Mouse (Mus musculus) small intestine, adult 2 months (tissue): ENCODE data around the gene Erbb3. TPM values are rescaled to one million over a fixed set of nuclear protein-coding genes. Genes with fewer than 3 reads are reported as not detected.

Source experiments
- H3K27ac ChIP-seq: fragments of 200-500 bp; 2 replicates; pipeline ENCODE4 v1.5.1; 2012; ENCODE audit warnings: low read depth, low read length, control low read depth, inconsistent platforms; ENCODE audit not compliant: insufficient read depth
- H3K27me3 ChIP-seq: fragments of 200-500 bp; 2 replicates; pipeline ENCODE4 v1.6.1; 2012; ENCODE audit warnings: mild to moderate bottlenecking, moderate library complexity, low read length, inconsistent platforms; ENCODE audit not compliant: control insufficient read depth, insufficient read depth
- H3K36me3 ChIP-seq: fragments of 200-500 bp; 2 replicates; pipeline ENCODE4 v1.6.1; 2012; ENCODE audit warnings: mild to moderate bottlenecking, low read length, control low read depth, inconsistent platforms; ENCODE audit not compliant: control insufficient read depth, insufficient read depth
- H3K4me1 ChIP-seq: fragments of 200-500 bp; 2 replicates; pipeline ENCODE4 v1.6.1; 2012; ENCODE audit warnings: low read length, inconsistent platforms, mixed read lengths; ENCODE audit not compliant: control insufficient read depth, insufficient read depth, insufficient read length
- H3K4me3 ChIP-seq: fragments of 200-500 bp; 2 replicates; pipeline ENCODE4 v1.5.1; 2012; ENCODE audit warnings: low read depth, mild to moderate bottlenecking, control low read depth, inconsistent platforms, low read length, moderate library complexity
- CTCF ChIP-seq: fragments of 200-500 bp; IDR thresholded peaks from 2 replicates; pipeline ENCODE4 v1.5.1; 2012; ENCODE audit warnings: low read depth, mild to moderate bottlenecking, control low read depth, inconsistent platforms, low read length, moderate library complexity, mixed read lengths; ENCODE audit not compliant: insufficient replicate concordance, insufficient read length; ENCODE audit errors: extremely low read depth
- POLR2A ChIP-seq: fragments of 200-500 bp; IDR thresholded peaks from 2 replicates; pipeline ENCODE4 v1.6.1; 2012; ENCODE audit warnings: low read depth, mild to moderate bottlenecking, control low read depth, inconsistent platforms, low read length, moderate library complexity
- WGBS: fragments of 180-500 bp; shearing (Covaris S2); methylation state at CpG from one replicate; pipeline ENCODE4 v1.1.7; 2018; 5-methylcytosine and 5-hydroxymethylcytosine counted together
- polyA plus RNA-seq: library from polyadenylated mRNA; depleted of rRNA; stranded (reverse); fragments of >200 nt; gene quantifications from 2 replicates; pipeline ENCODE4 v1.2.3, GENCODE M21; 2012

Erbb3 gene
- polyA plus RNA-seq, 1 experiment: 127 TPM

DNA sequence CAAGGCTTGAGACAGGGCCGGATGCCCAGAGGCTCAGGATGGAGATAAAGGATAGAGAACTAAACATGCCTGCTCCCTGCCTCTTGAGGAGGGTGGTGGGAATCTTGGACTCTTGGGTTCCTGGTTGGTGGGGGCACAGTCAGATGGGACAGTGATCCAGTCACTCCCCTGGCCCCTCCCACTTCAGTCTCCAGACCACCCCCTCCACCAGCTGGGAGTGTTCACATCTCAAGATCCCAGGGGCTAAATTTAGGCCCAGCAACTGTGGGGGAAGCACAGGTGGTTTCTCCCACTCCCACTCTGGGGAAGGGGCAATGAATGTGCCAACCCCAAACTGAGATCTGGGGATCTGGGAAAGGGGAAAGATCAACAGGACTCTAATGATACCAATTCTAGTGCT is 1.3 kb downstream of the Erbb3 start:
- Histone ChIP-seq H3K36me3 (peaks cover 20% of the 10 kb centered on the region), H3K27me3 (no peaks in the 10 kb centered on the region), H3K27ac (peak overlapping the region; percentile 95), H3K4me3 (peak overlapping the region; percentile 88), H3K4me1 (peaks cover 19% of the 10 kb centered on the region; the same call in 1 of the 2 replicates)
- whole genome bisulfite sequencing: 4% methylated on average over 1 of the region's 1 CpGs
- TF ChIP-seq POLR2A (no peak), CTCF (no peak)

DNA sequence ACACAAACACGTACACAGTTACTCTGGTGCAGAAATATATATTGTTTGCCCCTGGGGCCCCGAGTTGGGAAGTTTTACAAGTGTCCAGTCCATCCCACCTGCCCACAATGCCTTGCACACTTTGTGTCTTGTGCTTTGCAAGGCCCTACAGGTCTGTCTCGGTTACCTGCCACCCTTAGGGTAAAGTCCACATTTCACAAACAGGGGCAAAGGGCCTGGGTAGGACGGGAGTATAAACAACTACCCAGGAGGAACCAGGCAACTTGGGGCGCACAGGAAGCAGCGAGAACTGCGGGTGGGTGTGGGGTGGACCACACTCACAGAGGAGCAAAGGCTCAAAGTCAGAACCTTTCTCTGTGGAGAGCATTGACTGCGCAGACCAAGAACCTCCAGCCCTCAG is 1.8 kb downstream of the Erbb3 start:
- Histone ChIP-seq H3K4me3 (peak overlapping the region; percentile 88), H3K27ac (peak overlapping the region; percentile 95), H3K36me3 (peaks cover 25% of the 10 kb centered on the region), H3K27me3 (no peaks in the 10 kb centered on the region), H3K4me1 (peaks cover 19% of the 10 kb centered on the region)
- WGBS: 15% methylated on average over 8 of the region's 8 CpGs
- TF ChIP-seq POLR2A (peak; percentile 69), CTCF (no peak)

DNA sequence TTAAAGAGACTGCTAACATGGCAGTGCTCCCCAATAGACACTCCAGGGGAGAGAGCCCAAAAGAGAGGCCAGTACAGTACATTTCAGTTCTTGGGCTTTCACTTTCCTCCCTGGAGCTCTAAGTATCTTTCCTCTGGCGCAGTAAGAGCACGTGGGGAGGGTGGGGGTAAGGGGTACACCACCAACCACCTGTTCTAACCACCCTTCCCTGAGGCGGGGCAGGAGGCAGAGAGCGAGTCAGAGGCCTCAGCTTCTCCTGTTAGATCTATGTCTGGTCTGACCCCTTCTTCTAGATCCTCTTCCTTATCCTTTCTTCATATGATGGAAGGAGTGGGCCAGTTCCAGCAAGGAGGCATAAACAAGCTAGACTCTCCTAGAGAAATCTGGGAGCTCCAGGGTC is 2.3 kb downstream of the Erbb3 start:
- H3K4me3 ChIP-seq: peak overlapping the region; percentile 88

DNA sequence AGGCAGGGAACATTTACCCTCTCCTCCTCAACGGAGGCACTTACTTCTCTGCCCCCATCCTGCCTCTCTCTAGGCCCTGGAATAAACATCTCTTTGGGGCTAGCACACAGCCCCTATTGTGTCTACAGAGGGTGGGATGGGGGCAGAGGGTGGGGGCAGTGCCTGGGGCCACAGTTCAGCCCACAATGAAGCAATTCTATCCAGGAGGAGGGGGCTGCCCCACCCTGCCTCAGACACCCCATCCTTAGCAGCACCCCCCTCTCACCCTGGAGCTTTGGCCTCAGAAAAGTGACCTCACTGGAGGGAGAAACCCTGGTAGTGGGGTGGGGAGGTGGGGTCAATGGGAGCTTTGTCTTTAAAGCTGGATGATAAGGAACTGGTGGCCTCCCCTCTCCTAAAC is 2.9 kb downstream of the Erbb3 start:
- Histone ChIP-seq H3K27ac (peak overlapping the region; percentile 95), H3K4me3 (peak overlapping the region; percentile 88)

More for the DNA sequence above, 2.3 kb downstream of the Erbb3 start:
- no peaks in the 10 kb centered on the region for H3K27me3 ChIP-seq
- H3K36me3 ChIP-seq: peaks cover 28% of the 10 kb centered on the region
- H3K27ac ChIP-seq: peak overlapping the region; percentile 95
- H3K4me1 ChIP-seq: peaks cover 18% of the 10 kb centered on the region
- WGBS: 13% methylated on average over 4 of the region's 4 CpGs
- TF ChIP-seq POLR2A (no peak), CTCF (no peak)

GRCm38 (mm10) chr10:128584386-128584785 is 5.1 kb downstream of the Erbb3 start:
- peaks cover 42% of the 10 kb centered on the region for H3K36me3 ChIP-seq
- WGBS: 10% methylated on average over 4 of the region's 4 CpGs
- no peaks in the 10 kb centered on the region for H3K27me3 ChIP-seq
- H3K27ac ChIP-seq: peak overlapping the region; percentile 75
- no peak for TF ChIP-seq POLR2A
- no peak for TF ChIP-seq CTCF
- peak overlapping the region; percentile 33 for H3K4me3 ChIP-seq
- peaks cover 21% of the 10 kb centered on the region for H3K4me1 ChIP-seq

More for the DNA sequence above, 2.9 kb downstream of the Erbb3 start:
- TF ChIP-seq POLR2A (no peak), CTCF (no peak)
- Histone ChIP-seq H3K4me1 (peaks cover 18% of the 10 kb centered on the region), H3K27me3 (no peaks in the 10 kb centered on the region), H3K36me3 (peaks cover 33% of the 10 kb centered on the region)
- 19% methylated on average over 1 of the region's 1 CpGs for WGBS

DNA sequence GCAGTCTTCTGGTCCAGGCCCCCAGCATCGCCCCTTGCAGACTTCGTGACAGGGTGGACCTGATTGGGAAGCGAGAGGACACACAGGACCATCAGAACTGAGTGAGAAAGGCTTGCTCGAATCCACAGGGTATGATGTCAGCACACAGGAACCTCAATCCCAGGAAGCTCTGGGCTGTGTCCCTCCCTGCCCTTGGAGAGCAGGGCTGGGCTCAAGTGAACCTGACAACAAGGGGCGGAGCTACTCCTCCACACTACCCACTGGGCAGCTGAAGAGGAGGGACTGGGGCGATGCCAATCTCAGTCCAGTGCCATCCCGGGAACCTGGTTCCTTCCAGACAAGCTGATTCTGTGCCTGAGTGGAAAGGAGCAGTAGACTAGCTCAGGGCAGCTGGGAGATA is 5.8 kb downstream of the Erbb3 start:
- 32% methylated on average over 7 of the region's 7 CpGs for WGBS
- no peaks in the 10 kb centered on the region for H3K27me3 ChIP-seq
- TF ChIP-seq CTCF (no peak), POLR2A (0 out of 2 replicates have a peak, but pooled peaks have one; percentile 15)
- H3K27ac ChIP-seq: peak overlapping the region; percentile 59
- H3K4me3 ChIP-seq: peak overlapping the region; percentile 3; the same call in 1 of the 2 replicates
- H3K36me3 ChIP-seq: peaks cover 47% of the 10 kb centered on the region
- peaks cover 24% of the 10 kb centered on the region for H3K4me1 ChIP-seq

- H3K4me1 ChIP-seq: peaks cover 15% of the 10 kb centered on the region
- H3K27ac ChIP-seq: peak overlapping the region; percentile 78
- H3K27me3 ChIP-seq: no peaks in the 10 kb centered on the region
- no peak overlapping the region for H3K4me3 ChIP-seq
- peaks cover 72% of the 10 kb centered on the region for H3K36me3 ChIP-seq
- TF ChIP-seq POLR2A: no peak
- no peak for TF ChIP-seq CTCF
- WGBS: 37% methylated on average over 4 of the region's 4 CpGs
These were observed 9.7 kb downstream of the Erbb3 start for GRCm38 (mm10) chr10:128579731-128580130.

GRCm38 (mm10) chr10:128579298-128579697 is 10.2 kb downstream of the Erbb3 start:
- Histone ChIP-seq H3K36me3 (peaks cover 74% of the 10 kb centered on the region), H3K27ac (peak overlapping the region; percentile 78), H3K4me3 (no peak overlapping the region), H3K27me3 (no peaks in the 10 kb centered on the region), H3K4me1 (peaks cover 15% of the 10 kb centered on the region)
- 25% methylated on average over 3 of the region's 3 CpGs for WGBS
- no peak for TF ChIP-seq CTCF
- TF ChIP-seq POLR2A: no peak
